Comparison of ENCODE assay signal across 28 mouse cellular contexts in the genomic region with DNA sequence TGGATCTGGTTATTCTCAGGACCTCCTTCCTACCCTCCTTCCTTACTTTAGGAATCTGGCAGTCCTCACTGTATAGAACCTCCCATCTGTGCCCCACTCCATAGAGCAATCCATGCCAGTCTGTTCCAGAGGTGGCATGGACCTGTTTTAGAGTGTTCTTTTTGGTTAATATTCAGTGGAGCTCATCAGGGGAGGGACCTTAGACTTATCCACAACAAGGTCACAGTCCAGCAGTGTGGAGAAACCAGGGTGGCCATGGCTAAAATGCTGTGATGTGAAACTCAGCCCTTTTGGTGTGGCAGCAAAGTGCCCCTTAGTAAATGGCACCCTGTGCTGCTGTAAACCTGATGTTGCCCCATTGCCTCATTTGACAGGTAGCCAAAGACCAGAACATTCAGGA.
DNase-seq lines count a peak whose midpoint lies in the region; ATAC-seq and TF ChIP-seq lines count a peak whose summit lies in the region.
"Had no signal": no experiment of that assay in that cellular context is flagged by ENCODE, and none has a peak within 500 bp of the region (broad histone marks: within the 10 kb centered on the region; RNA-seq: fewer than 3 reads in every experiment).

No protein-coding gene starts in this region.

- DNase-seq in kidney, adult 8-10 months = peak; percentile 56 to 60
- DNase-seq in liver, adult 2 months (ENCODE audit: extremely low read depth, low read depth, low spot score) = peak; percentile 71
- no peak for DNase-seq in liver
- DNase-seq in kidney, postnatal 14 days = peak; percentile 34
- DNase-seq in kidney, postnatal 36 days = peak; percentile 47 to 69
- DNase-seq: adrenal gland, adult 8-10 months; adrenal gland, postnatal 25 days; cerebellum, adult 11-12 months; cerebellum, adult 8-10 months; cerebellum, postnatal 10 days; cerebellum, postnatal 36 days; embryo, embryonic 11 days; gastrocnemius, postnatal 10 days; gastrocnemius, postnatal 36 days; heart, adult 2 months; heart, postnatal 14 days; heart, postnatal 4 days had no signal

- no peaks in the 10 kb centered on the region for H3K9me3 ChIP-seq in kidney, embryonic 15.5 days (replicated peaks)
- H3K9me3 ChIP-seq in forebrain, embryonic 16.5 days (ENCODE audit: control insufficient read depth, low read length) = no peaks in the 10 kb centered on the region
- H3K9me3 ChIP-seq: embryonic facial prominence, embryonic 10.5 days; embryonic facial prominence, embryonic 13.5 days; forebrain, embryonic 12.5 days; forebrain, embryonic 15.5 days; heart, embryonic 10.5 days; heart, embryonic 13.5 days had no signal

- no peak overlapping the region for H3K4me3 ChIP-seq in kidney, embryonic 15.5 days (replicated peaks)
- H3K4me3 ChIP-seq in liver, adult 2 months (ENCODE audit: insufficient read depth, low read depth, low read length) = no peak overlapping the region
- no peak overlapping the region for H3K4me3 ChIP-seq in forebrain, embryonic 16.5 days (replicated peaks; ENCODE audit: low read length)
- H3K4me3 ChIP-seq: embryonic facial prominence, embryonic 10.5 days; embryonic facial prominence, embryonic 13.5 days; erythroblast, embryonic 14.5 days; forebrain, embryonic 12.5 days; forebrain, embryonic 15.5 days; heart, adult 2 months; heart, embryonic 10.5 days; heart, embryonic 13.5 days had no signal

- no peak for ATAC-seq in kidney, embryonic 15.5 days (replicated peaks; ENCODE audit: low FRiP score)
- ATAC-seq in forebrain, embryonic 16.5 days = no peak
- ATAC-seq: CD4-positive, CD25-positive, alpha-beta regulatory T cell, adult 4 months; forebrain, embryonic 15.5 days had no signal

- no peaks in the 10 kb centered on the region for H3K79me2 ChIP-seq in liver, adult 2 months (ENCODE audit: control insufficient read depth, insufficient read depth, low read length)

- no peaks in the 10 kb centered on the region for H3K36me3 ChIP-seq in kidney, embryonic 15.5 days
- no peaks in the 10 kb centered on the region for H3K36me3 ChIP-seq in liver, adult 2 months (ENCODE audit: control insufficient read depth, insufficient read depth, low read length)
- H3K36me3 ChIP-seq in forebrain, embryonic 16.5 days (ENCODE audit: control insufficient read depth, insufficient read depth) = no peaks in the 10 kb centered on the region
- H3K36me3 ChIP-seq: embryonic facial prominence, embryonic 10.5 days; embryonic facial prominence, embryonic 13.5 days; forebrain, embryonic 12.5 days; forebrain, embryonic 15.5 days; heart, embryonic 10.5 days; heart, embryonic 13.5 days had no signal

- H3K27me3 ChIP-seq in kidney, embryonic 15.5 days = peaks cover 42% of the 10 kb centered on the region
- no peaks in the 10 kb centered on the region for H3K27me3 ChIP-seq in liver, adult 2 months (ENCODE audit: control insufficient read depth, insufficient read depth, low read length)
- H3K27me3 ChIP-seq in forebrain, embryonic 16.5 days (replicated peaks; ENCODE audit: control insufficient read depth, insufficient read depth, low read length) = peaks cover 33% of the 10 kb centered on the region

- TF ChIP-seq CTCF in liver, adult 2 months (IDR thresholded peaks at IDR 0.05; ENCODE audit: low read depth, low read length) = no peak

- H3K9ac ChIP-seq in kidney, embryonic 15.5 days = no peak overlapping the region
- H3K9ac ChIP-seq in liver, adult 2 months (ENCODE audit: low read depth, low read length) = no peak overlapping the region
- H3K9ac ChIP-seq in forebrain, embryonic 16.5 days (replicated peaks; ENCODE audit: low read depth, low read length) = no peak overlapping the region
- H3K9ac ChIP-seq: embryonic facial prominence, embryonic 13.5 days; forebrain, embryonic 12.5 days; forebrain, embryonic 15.5 days; heart, embryonic 13.5 days; hindbrain, embryonic 14.5 days had no signal

- no peak overlapping the region for H3K27ac ChIP-seq in kidney, embryonic 15.5 days
- peak overlapping the region; percentile 42; the same call in 1 of the 2 replicates for H3K27ac ChIP-seq in liver, adult 2 months (replicated peaks; ENCODE audit: insufficient read depth, low read depth, low read length)
- no peak overlapping the region for H3K27ac ChIP-seq in forebrain, embryonic 16.5 days (ENCODE audit: low read length)
- H3K27ac ChIP-seq: embryonic facial prominence, embryonic 10.5 days; embryonic facial prominence, embryonic 13.5 days; forebrain, embryonic 12.5 days; forebrain, embryonic 15.5 days; heart, adult 2 months; heart, embryonic 10.5 days; heart, embryonic 13.5 days; hindbrain, embryonic 14.5 days had no signal

- H3K4me2 ChIP-seq in kidney, embryonic 15.5 days = no peak overlapping the region
- H3K4me2 ChIP-seq in forebrain, embryonic 16.5 days (ENCODE audit: low read length) = no peak overlapping the region
- H3K4me2 ChIP-seq: embryonic facial prominence, embryonic 13.5 days; forebrain, embryonic 12.5 days; forebrain, embryonic 15.5 days; heart, embryonic 13.5 days; hindbrain, embryonic 14.5 days had no signal

- TF ChIP-seq POLR2A in liver, adult 2 months (IDR thresholded peaks at IDR 0.05; ENCODE audit: extremely low read depth, insufficient read depth, low read length) = no peak

- peaks cover 32% of the 10 kb centered on the region for H3K4me1 ChIP-seq in kidney, embryonic 15.5 days
- 0 out of 2 replicates have a peak, but pooled peaks cover 3% of the 10 kb centered on the region for H3K4me1 ChIP-seq in liver, adult 2 months (ENCODE audit: control insufficient read depth, insufficient read depth, low read length)
- peaks cover 14% of the 10 kb centered on the region for H3K4me1 ChIP-seq in forebrain, embryonic 16.5 days (replicated peaks; ENCODE audit: control insufficient read depth, insufficient read depth, low read length)
